Mouse (Mus musculus): ENCODE measurements around the gene Myo3a. TPM values are rescaled to one million over a fixed set of nuclear protein-coding genes. Genes with fewer than 3 reads are reported as not detected.
"Not testable (repeated sequence)": the region's sequence is repeated elsewhere in the genome, so short reads cannot be mapped to it uniquely, and the experiment has no call there.

Myo3a gene
- polyA plus RNA-seq, 2 experiments = 0.01 TPM; not detected in 1

GRCm38 (mm10) chr2:22548421-22548820, 321.1 kb downstream of the Myo3a start:
- no peaks in the 10 kb centered on the region for H3K4me1 ChIP-seq (ENCODE audit: control insufficient read depth, insufficient read depth, low read length)
- no peaks in the 10 kb centered on the region for H3K27me3 ChIP-seq (ENCODE audit: control insufficient read depth, insufficient read depth, low read length)
- H3K4me3 ChIP-seq (replicated peaks; ENCODE audit: low read length) = no peak overlapping the region
- no peak for TF ChIP-seq POLR2A (IDR thresholded peaks at IDR 0.05; ENCODE audit: borderline replicate concordance, extremely low read depth, insufficient read depth, insufficient read length)
- H3K27ac ChIP-seq (replicated peaks; ENCODE audit: low read depth, low read length) = no peak overlapping the region
- ATAC-seq (ENCODE audit: low FRiP score, low read depth) (no peak), DNase-seq (ENCODE audit: low spot score) (no peak)
- no peaks in the 10 kb centered on the region for H3K9me3 ChIP-seq (ENCODE audit: control insufficient read depth, low read length)
- no peaks in the 10 kb centered on the region for H3K36me3 ChIP-seq (ENCODE audit: control insufficient read depth, insufficient read depth, low read length)
- 86% methylated on average over 6 of the region's 6 CpGs for WGBS
- H3K4me2 ChIP-seq (replicated peaks; ENCODE audit: low read depth, low read length, severe bottlenecking) = no peak overlapping the region
- no peak overlapping the region for H3K9ac ChIP-seq (ENCODE audit: low read depth, low read length, severe bottlenecking)

DNA sequence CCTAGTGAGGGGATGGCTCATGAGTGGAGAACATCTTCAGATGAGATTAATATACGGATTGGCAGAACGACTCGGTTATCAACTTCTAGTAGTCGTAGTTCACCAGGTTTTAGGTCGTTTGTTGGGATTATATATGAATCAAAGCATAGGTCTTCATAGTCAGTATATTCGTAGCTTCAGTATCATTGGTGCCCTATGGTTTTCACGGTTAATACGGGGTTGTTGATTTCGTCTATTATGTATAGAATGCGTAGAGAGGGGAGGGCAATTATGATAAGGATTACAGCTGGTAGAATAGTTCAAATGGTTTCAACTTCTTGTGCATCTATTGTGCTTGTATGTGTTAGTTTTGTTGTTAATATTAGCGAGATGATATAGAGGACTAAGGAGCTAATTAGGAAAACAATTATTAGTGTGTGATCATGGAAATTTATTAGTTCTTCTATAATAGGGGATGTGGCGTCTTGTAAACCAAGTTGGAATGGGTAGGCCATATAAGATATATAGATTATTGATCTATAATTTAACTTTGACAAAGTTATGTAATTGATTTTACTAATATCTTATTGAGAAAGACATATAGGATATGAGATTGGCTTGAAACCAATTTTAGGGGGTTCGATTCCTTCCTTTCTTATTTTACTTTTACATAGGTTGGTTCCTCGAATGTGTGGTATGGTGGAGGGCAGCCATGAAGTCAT, 360.3 kb downstream of the Myo3a start:
- H3K27me3 ChIP-seq (ENCODE audit: control insufficient read depth, insufficient read depth, low read length); H3K27ac ChIP-seq (replicated peaks; ENCODE audit: low read depth, low read length); H3K4me1 ChIP-seq (ENCODE audit: control insufficient read depth, insufficient read depth, low read length); H3K9ac ChIP-seq (ENCODE audit: low read depth, low read length, severe bottlenecking); H3K36me3 ChIP-seq (ENCODE audit: control insufficient read depth, insufficient read depth, low read length); H3K9me3 ChIP-seq (ENCODE audit: control insufficient read depth, low read length); DNase-seq (ENCODE audit: low spot score); H3K4me3 ChIP-seq (replicated peaks; ENCODE audit: low read length); H3K4me2 ChIP-seq (replicated peaks; ENCODE audit: low read depth, low read length, severe bottlenecking): not testable (repeated sequence)
- WGBS = 82% methylated on average over 13 of the region's 14 CpGs
- ATAC-seq (ENCODE audit: low FRiP score, low read depth) = peak; percentile 81

GRCm38 (mm10) chr2:22588170-22588541, 360.9 kb downstream of the Myo3a start:
- H3K27ac ChIP-seq (replicated peaks; ENCODE audit: low read depth, low read length); H3K36me3 ChIP-seq (ENCODE audit: control insufficient read depth, insufficient read depth, low read length); H3K9me3 ChIP-seq (ENCODE audit: control insufficient read depth, low read length); H3K27me3 ChIP-seq (ENCODE audit: control insufficient read depth, insufficient read depth, low read length); H3K4me1 ChIP-seq (ENCODE audit: control insufficient read depth, insufficient read depth, low read length); H3K9ac ChIP-seq (ENCODE audit: low read depth, low read length, severe bottlenecking); H3K4me2 ChIP-seq (replicated peaks; ENCODE audit: low read depth, low read length, severe bottlenecking); H3K4me3 ChIP-seq (replicated peaks; ENCODE audit: low read length); DNase-seq (ENCODE audit: low spot score): not testable (repeated sequence)
- ATAC-seq (ENCODE audit: low FRiP score, low read depth) = peak; percentile 32
- WGBS = 87% methylated on average over 5 of the region's 5 CpGs

- ATAC-seq (ENCODE audit: low FRiP score, low read depth) = peak; percentile 90
- H3K36me3 ChIP-seq (ENCODE audit: control insufficient read depth, insufficient read depth, low read length); H3K4me3 ChIP-seq (replicated peaks; ENCODE audit: low read length); H3K27ac ChIP-seq (replicated peaks; ENCODE audit: low read depth, low read length); DNase-seq (ENCODE audit: low spot score); H3K9ac ChIP-seq (ENCODE audit: low read depth, low read length, severe bottlenecking); H3K27me3 ChIP-seq (ENCODE audit: control insufficient read depth, insufficient read depth, low read length); H3K4me2 ChIP-seq (replicated peaks; ENCODE audit: low read depth, low read length, severe bottlenecking); H3K4me1 ChIP-seq (ENCODE audit: control insufficient read depth, insufficient read depth, low read length); H3K9me3 ChIP-seq (ENCODE audit: control insufficient read depth, low read length): not testable (repeated sequence)
- 66% methylated on average over 12 of the region's 12 CpGs for WGBS
These were observed 361.5 kb downstream of the Myo3a start for GRCm38 (mm10) chr2:22588673-22589381.

GRCm38 (mm10) chr2:22589382-22590205, 362.3 kb downstream of the Myo3a start:
- DNase-seq (ENCODE audit: low spot score); H3K4me1 ChIP-seq (ENCODE audit: control insufficient read depth, insufficient read depth, low read length); H3K36me3 ChIP-seq (ENCODE audit: control insufficient read depth, insufficient read depth, low read length); H3K9ac ChIP-seq (ENCODE audit: low read depth, low read length, severe bottlenecking); H3K4me3 ChIP-seq (replicated peaks; ENCODE audit: low read length); H3K27ac ChIP-seq (replicated peaks; ENCODE audit: low read depth, low read length); H3K27me3 ChIP-seq (ENCODE audit: control insufficient read depth, insufficient read depth, low read length); H3K9me3 ChIP-seq (ENCODE audit: control insufficient read depth, low read length); H3K4me2 ChIP-seq (replicated peaks; ENCODE audit: low read depth, low read length, severe bottlenecking): not testable (repeated sequence)
- 90% methylated on average over 16 of the region's 17 CpGs for WGBS
- ATAC-seq (ENCODE audit: low FRiP score, low read depth) = peak; percentile 89
